Mouse (Mus musculus): Measurements from ENCODE around the gene Gm3182.
"Not testable (repeated sequence)": the region's sequence is repeated elsewhere in the genome, so short reads cannot be mapped to it uniquely, and the experiment has no call there.

Gene Gm3182

DNA sequence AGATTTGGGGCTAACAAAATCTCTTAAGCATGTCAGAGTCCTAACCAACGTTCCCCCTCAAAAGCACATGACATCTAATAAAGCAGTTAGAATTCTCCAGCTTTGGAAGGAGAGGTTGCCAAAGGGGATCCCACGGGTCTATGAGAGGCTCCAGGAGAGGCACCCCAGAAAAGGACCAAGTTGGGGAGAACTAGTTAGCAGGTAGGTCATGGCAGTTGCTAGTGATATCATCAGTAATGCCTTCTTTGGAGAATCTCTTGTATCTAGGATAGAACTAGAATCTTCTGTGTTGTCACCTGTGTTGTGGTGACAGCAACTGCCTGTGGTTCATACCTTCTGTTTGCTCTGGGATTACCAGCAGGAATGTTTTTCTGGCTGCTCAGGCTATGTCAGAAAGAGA lies at the start of gene Gm3182:
Gm3182 (plus strand) TSS at position 301 of the 400 bp plus-strand sequence.
- not testable (repeated sequence) for DNase-seq (ENCODE audit: low spot score)

DNA sequence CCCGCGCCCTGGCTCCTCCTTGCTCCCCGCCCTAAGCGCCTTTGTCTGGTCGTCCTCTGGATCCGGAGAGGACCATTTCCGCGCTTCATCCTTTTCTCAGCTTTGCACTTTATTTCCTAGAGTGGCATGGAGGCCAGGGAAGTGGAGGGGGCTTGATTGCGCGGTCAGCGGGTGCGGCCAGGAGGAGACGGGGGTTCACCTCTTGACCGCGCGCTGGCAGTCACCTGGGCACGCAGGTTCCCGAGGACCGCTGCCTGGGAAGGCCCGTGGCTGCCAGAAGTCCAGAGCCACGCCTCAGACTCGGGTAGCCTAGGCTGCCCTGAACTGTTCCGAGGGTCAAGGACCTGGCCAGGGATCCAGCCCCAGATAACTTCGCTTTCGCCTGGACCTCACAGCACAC lies 17.9 kb downstream of the Gm3182 start:
- DNase-seq (ENCODE audit: low spot score) = not testable (repeated sequence)

Data from ovary, postnatal 14 days (tissue).